Mouse (Mus musculus) E14TG2a.4 (cell line): ENCODE data around the gene Mre11a.
A peak's percentile ranks its signal among the peaks of the same experiment; 100 is the strongest.

Experiments used
- H3K27me3 ChIP-seq: 2 replicates; pipeline ENCODE4 v1.6.1; 2014; ENCODE audit warnings: low read length, control low read depth; ENCODE audit not compliant: insufficient read depth
- H3K36me3 ChIP-seq: 2 replicates; pipeline ENCODE4 v1.6.1; 2014; ENCODE audit warnings: low read length, control low read depth; ENCODE audit not compliant: insufficient read depth
- H3K4me1 ChIP-seq: replicated peaks from 2 replicates; pipeline ENCODE4 v1.6.1; 2014; ENCODE audit warnings: low read depth, low read length, control low read depth
- H3K4me3 ChIP-seq: replicated peaks from 2 replicates; pipeline ENCODE4 v1.5.1; 2014; ENCODE audit warnings: mild to moderate bottlenecking, low read length
- H3K9me3 ChIP-seq: 2 replicates; pipeline ENCODE4 v1.6.1; 2014; ENCODE audit warnings: low read length, control low read depth
- CTCF ChIP-seq: conservative IDR thresholded peaks from 2 replicates; pipeline ENCODE4 v1.5.1; 2014; ENCODE audit warnings: low read length
- NANOG ChIP-seq: IDR thresholded peaks from 2 replicates; pipeline ENCODE4 v1.6.1; 2014; ENCODE audit warnings: borderline replicate concordance, low read length, mixed read lengths
- POU5F1 ChIP-seq: IDR thresholded peaks from 2 replicates; pipeline ENCODE4 v1.6.1; 2014; ENCODE audit warnings: low read length, borderline replicate concordance

Mre11a gene

DNA sequence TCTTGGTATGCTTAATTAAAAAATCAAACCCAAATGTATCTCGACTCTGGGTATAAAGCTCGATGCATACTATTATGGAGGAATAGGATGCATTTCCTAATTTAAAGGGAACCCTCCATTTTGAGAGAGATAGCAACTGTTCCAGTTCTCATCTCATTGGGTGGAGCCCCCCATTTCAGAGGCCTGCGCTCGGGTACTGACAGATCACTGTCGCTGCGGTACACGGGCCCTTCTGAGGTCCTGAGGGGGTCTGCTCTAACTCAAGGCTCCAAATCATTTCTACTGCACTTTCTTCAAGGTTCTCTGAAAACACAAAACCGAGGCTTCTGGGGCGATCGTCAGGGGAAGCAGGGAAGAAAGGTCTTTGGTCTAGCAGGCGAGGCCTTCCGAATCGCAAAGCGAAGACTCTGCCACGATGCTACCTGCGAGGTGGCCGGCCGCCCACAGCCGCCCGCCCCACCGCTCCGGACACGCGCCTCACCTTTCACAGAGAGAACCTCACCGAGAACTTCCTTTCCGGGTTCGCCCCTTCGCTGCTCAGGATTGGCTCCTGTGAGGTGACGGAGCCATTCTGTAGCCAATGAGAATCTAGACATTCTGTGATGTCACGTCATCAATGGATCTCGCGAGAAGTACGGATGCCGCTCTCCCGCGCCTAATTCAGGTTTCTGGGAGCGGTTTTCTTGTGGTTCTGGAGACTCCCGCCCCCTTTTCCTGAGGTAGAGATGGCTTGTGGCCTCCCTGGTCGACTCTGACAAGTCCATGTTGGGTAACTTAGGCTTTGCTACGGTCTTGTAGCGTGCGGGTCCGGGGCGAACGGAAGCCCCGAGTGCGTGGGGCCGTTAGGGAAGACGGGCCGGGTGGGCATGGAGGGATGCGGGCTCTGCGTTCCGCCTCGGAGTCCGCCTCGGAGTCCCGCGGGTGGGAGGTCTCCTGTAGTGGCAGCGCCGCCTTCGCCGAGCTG, at the start of gene Mre11a, which contains the start of gene Ankrd49:
Gene Mre11a (plus strand): TSS at position 616 of the 964 bp plus-strand sequence.
Gene Ankrd49 (minus strand): TSS at position 818 of the 964 bp plus-strand sequence.
- Histone ChIP-seq H3K4me3 (peak within 1 kb of the TSS; percentile 93), H3K9me3 (no peaks in the 10 kb centered on the region), H3K4me1 (peaks cover 35% of the 10 kb centered on the region), H3K36me3 (peaks cover 70% of the 10 kb centered on the region), H3K27me3 (no peaks in the 10 kb centered on the region)
- TF ChIP-seq NANOG (no peak), POU5F1 (no peak), CTCF (no peak)

DNA sequence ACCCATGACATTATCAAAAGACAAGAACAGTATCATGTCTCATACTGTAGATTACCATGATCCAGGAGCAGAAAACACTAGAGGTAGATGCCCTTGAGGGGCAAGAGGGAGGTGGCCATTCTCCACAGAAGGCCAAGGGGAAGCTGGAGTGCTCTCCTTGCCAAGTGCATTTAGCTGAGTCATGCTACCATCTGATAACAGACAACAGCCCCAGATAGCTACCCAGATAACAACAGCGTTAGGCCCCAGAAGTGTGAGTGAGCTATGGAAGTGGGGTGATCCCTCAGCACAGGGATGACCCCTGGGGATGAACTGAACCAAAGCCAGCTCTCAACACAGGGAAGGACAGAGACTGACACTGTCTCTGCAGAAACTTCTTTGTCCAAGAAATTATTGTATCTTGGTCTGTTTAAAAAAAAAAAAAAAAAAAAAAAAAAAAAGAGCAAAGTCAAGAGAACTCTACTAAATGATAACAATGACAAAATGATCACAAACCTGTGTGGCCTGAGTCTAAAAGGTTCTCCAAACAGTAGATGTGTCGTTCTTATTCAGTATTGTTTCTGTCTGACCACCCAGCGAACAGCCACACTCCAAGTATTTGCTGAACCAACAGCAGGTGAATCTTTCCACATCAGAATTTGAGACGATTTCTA, 44.8 kb upstream of the Mre11a start:
- TF ChIP-seq CTCF: no peak
- TF ChIP-seq POU5F1: no peak
- no peak for TF ChIP-seq NANOG
- peaks cover 36% of the 10 kb centered on the region for H3K4me1 ChIP-seq

DNA sequence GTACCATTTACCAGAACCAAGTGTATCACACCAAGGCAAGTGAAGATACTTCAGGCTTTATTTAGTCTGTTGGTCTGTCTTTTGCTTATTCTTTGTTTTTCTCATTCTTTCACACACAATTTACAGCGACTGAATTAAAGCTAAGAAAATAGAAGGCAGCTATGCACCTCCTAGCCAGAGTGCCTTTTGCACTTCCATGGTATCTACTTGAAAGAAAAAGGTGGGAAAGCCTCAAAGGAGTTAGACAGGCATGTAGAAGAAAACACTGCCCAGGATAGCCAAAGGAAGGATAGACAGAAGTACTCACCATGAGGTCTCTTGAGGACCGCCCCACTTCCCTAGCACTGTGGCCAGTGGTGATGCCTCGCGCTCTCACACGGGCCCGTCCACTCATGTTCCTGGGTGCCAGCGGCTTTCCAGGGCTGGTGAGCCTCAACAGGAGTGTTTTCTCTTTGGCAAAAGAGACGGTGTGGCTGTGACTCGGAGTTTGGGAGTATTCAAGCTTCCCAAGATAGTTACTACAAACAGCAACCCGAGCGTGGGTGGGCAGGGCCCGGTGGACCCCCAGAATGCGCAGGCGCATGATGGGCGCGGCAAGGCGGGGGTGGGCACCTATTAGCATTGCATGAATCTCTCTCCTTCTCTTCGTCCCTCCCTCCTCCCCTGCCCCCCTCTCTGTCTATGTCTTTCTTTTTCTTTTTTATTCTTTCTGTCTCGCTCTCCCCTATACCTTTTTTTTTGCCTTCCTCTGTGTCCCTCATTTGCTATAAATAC, 44.1 kb upstream of the Mre11a start, which contains the start of gene Piwil4:
Gene Piwil4 (minus strand): TSS at position 583 of the 774 bp plus-strand sequence.
- TF ChIP-seq POU5F1 (no peak), CTCF (no peak), NANOG (no peak)
- Histone ChIP-seq H3K4me3 (peak within 1 kb of the TSS; percentile 50), H3K9me3 (no peaks in the 10 kb centered on the region)

More for the DNA sequence above, 44.8 kb upstream of the Mre11a start:
- no peaks in the 10 kb centered on the region for H3K9me3 ChIP-seq
- H3K27me3 ChIP-seq: peaks cover 25% of the 10 kb centered on the region
- H3K4me3 ChIP-seq: no peak overlapping the region
- H3K36me3 ChIP-seq: 0 out of 2 replicates have a peak, but pooled peaks cover 4% of the 10 kb centered on the region

DNA sequence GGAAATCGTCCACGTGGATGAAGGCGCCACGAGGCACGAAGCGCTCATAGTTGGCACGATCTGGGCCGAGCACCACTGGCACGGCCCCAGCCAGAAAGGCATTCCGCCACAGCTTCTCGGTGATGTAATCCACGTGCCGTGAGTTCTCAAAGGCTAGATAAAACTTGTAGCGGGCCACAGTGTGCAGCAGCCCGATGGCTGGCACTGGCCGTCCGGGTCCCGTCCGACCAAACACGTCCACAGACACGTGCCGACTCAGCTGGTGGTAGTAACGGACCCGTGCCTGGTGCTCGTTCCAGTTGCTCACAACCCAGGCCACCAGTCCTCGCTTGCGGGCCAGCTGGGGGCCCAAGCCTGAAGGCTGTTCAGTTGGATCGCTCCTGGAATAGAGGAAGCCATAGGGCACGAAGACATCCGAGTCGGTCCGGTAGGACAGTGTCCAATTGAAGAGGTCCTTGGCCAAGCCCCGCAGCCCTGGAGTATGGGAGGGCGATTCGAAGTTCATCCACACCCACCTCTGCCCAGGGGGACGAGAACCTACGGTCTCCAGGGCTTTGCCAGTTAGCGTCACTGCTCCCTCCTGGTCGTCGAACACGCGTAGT, 33.5 kb upstream of the Mre11a start:
- Histone ChIP-seq H3K9me3 (no peaks in the 10 kb centered on the region), H3K4me3 (peak overlapping the region; percentile 75), H3K27me3 (peaks cover 72% of the 10 kb centered on the region), H3K36me3 (no peaks in the 10 kb centered on the region), H3K4me1 (peaks cover 19% of the 10 kb centered on the region)
- no peak for TF ChIP-seq CTCF
- TF ChIP-seq POU5F1: no peak
- TF ChIP-seq NANOG: no peak

More for the DNA sequence above, 44.1 kb upstream of the Mre11a start, which contains the start of gene Piwil4:
- Histone ChIP-seq H3K27me3 (peaks cover 25% of the 10 kb centered on the region), H3K36me3 (0 out of 2 replicates have a peak, but pooled peaks cover 4% of the 10 kb centered on the region), H3K4me1 (peaks cover 36% of the 10 kb centered on the region)

DNA sequence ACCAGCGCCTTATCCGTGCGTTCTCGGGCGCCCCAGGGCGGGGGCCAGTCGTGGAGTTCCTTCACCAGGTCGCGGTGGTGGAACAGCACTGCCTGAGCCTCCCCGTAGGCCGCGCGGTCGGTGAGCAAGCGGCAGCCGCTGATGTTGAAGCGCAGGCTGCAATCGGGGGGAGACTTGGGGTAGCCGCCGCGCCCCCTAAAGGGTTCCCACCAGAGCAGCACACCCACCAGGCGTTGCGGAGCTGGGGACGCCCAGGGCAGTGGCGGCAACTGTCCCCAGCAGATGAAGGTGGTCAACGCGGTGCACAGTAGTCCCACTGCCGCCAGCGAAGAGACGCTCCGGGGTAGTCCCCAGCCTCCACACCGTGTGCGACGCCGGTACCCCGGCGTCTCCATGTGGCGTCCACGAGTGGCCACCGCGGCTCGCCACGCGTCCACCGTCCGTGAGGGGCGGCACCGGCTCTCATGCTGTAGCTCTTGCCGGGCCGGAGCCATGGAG, 32.9 kb upstream of the Mre11a start:
- TF ChIP-seq NANOG (no peak), POU5F1 (no peak), CTCF (no peak)
- Histone ChIP-seq H3K9me3 (no peaks in the 10 kb centered on the region), H3K4me3 (peak overlapping the region; percentile 75), H3K36me3 (no peaks in the 10 kb centered on the region), H3K27me3 (peaks cover 72% of the 10 kb centered on the region), H3K4me1 (peaks cover 16% of the 10 kb centered on the region)

DNA sequence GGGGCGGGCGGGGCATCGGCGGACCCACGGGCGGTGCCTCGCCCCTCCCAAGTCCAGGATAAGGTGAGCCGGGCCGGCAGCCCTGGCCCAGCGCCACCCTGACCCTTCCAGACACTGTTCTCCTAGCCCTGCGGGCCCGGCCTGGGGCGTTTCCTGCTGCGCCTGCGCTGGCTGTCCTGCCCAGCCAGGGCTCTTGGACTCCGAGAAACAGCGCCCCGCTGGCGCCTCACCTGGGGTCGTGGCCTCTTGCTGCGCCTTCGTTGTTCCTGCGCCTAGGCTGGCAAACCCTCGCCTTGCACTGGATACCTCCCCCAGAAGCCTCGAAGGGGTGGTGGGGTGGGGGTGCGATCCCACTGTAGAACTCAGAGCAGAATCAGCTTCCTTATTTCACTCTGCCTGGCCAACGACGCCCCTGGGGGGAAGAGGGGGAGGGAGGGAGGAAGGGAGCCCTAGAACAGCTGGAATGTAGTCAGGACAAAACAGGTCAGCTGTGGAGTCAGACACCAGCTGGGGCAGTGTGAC, 32.4 kb upstream of the Mre11a start, which contains the start of gene Fut4:
Gene Fut4 (minus strand): TSS at position 393 of the 522 bp plus-strand sequence.
- no peaks in the 10 kb centered on the region for H3K9me3 ChIP-seq
- peaks cover 70% of the 10 kb centered on the region for H3K27me3 ChIP-seq
- peak within 1 kb of the TSS; percentile 75 for H3K4me3 ChIP-seq
- H3K36me3 ChIP-seq: no peaks in the 10 kb centered on the region
- H3K4me1 ChIP-seq: peaks cover 16% of the 10 kb centered on the region
- no peak for TF ChIP-seq NANOG
- no peak for TF ChIP-seq CTCF
- no peak for TF ChIP-seq POU5F1

DNA sequence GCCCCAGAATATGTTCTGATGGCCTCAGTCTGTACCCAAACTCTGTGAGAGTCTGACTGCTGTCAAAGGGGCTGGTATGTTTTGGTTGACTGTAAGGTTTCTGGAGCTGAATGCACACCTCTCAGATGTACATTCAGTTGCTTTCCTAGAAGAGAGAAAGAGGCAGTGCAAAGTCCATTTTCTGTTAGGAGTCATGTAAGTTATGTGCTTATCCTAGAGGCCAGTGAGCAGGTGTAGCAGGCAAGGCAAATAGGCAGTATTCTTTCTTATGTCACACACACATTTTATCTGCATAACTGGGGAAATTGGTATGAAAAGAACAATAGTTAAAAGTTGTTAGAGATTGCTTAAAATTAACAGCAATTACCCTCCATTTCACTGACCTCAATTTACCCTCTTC, 30.5 kb upstream of the Mre11a start:
- TF ChIP-seq CTCF: no peak
- no peak for TF ChIP-seq NANOG
- TF ChIP-seq POU5F1: no peak
- peaks cover 62% of the 10 kb centered on the region for H3K27me3 ChIP-seq
- H3K4me1 ChIP-seq: peaks cover 16% of the 10 kb centered on the region
- H3K4me3 ChIP-seq: no peak overlapping the region
- H3K9me3 ChIP-seq: no peaks in the 10 kb centered on the region
- no peaks in the 10 kb centered on the region for H3K36me3 ChIP-seq
